Mouse (Mus musculus) myocyte (in vitro differentiated cells): ENCODE results near the gene Kdr. TPM values are rescaled to one million over a fixed set of nuclear protein-coding genes. Genes with fewer than 3 reads are reported as not detected.

ENCODE experiments used
- H3K27me3 ChIP-seq: one replicate; pipeline ENCODE4 v1.6.1; 2011; ENCODE audit not compliant: control insufficient read depth, insufficient read depth, insufficient read length
- H3K36me3 ChIP-seq: one replicate; pipeline ENCODE4 v1.6.1; 2011; ENCODE audit not compliant: control insufficient read depth, insufficient read depth
- H3K4me2 ChIP-seq: one replicate; pipeline ENCODE4 v1.6.1; 2011; ENCODE audit warnings: low read depth, control low read depth
- H3K4me3 ChIP-seq: one replicate; pipeline ENCODE4 v1.5.1; 2011; ENCODE audit warnings: mild to moderate bottlenecking, control low read depth, moderate library complexity
- H3K79me2 ChIP-seq: one replicate; pipeline ENCODE4 v1.6.1; 2011; ENCODE audit not compliant: control insufficient read depth, insufficient read depth
- H3ac ChIP-seq: one replicate; pipeline ENCODE4 v1.6.1; 2011; ENCODE audit not compliant: control insufficient read depth, insufficient read length
- CEBPB ChIP-seq: IDR thresholded peaks from 2 replicates; pipeline ENCODE4 v1.6.1; 2011; ENCODE audit warnings: mild to moderate bottlenecking, moderate library complexity; ENCODE audit not compliant: poor library complexity, insufficient read depth, severe bottlenecking
- E2F4 ChIP-seq: IDR thresholded peaks from one replicate; pipeline ENCODE4 v1.6.1; 2011; ENCODE audit warnings: mild to moderate bottlenecking, control low read depth, moderate library complexity; ENCODE audit not compliant: insufficient read depth
- MAX ChIP-seq: IDR thresholded peaks from one replicate; pipeline ENCODE4 v1.6.1; 2011; ENCODE audit warnings: low read depth, mild to moderate bottlenecking, control low read depth
- MYOD1 ChIP-seq, 3 experiments: IDR thresholded peaks; one replicate each; pipeline ENCODE4 v1.6.1; 2011; ENCODE audit warnings: control low read depth in 2 of 3, low read depth in 2 of 3, mild to moderate bottlenecking in 2 of 3, moderate library complexity in 1 of 3; ENCODE audit not compliant: insufficient read length in 2 of 3, control insufficient read depth in 1 of 3
- MYOG ChIP-seq, 3 experiments: IDR thresholded peaks; one replicate each; pipeline ENCODE4 v1.6.1; 2011; ENCODE audit warnings: control low read depth in 2 of 3, low read depth in 2 of 3, mild to moderate bottlenecking in 2 of 3; ENCODE audit not compliant: insufficient read length in 2 of 3, control insufficient read depth in 1 of 3, insufficient read depth in 1 of 3
- POLR2A ChIP-seq: IDR thresholded peaks from one replicate; pipeline ENCODE4 v1.6.1; 2011; ENCODE audit warnings: low read depth, mild to moderate bottlenecking, control low read depth, moderate library complexity; ENCODE audit not compliant: insufficient read length
- POLR2AphosphoS2 ChIP-seq: IDR thresholded peaks from one replicate; pipeline ENCODE4 v1.6.1; 2011; ENCODE audit warnings: low read depth, control low read depth; ENCODE audit not compliant: insufficient read length
- REST ChIP-seq: IDR thresholded peaks from one replicate; pipeline ENCODE4 v1.6.1; 2011; ENCODE audit warnings: mild to moderate bottlenecking, control low read depth, moderate library complexity; ENCODE audit not compliant: insufficient read depth, insufficient read length
- SRF ChIP-seq: IDR thresholded peaks from one replicate; pipeline ENCODE4 v1.6.1; 2011; ENCODE audit warnings: low read depth; ENCODE audit not compliant: control insufficient read depth, insufficient read length
- TCF12 ChIP-seq: IDR thresholded peaks from one replicate; pipeline ENCODE4 v1.6.1; 2011; ENCODE audit warnings: mild to moderate bottlenecking, control low read depth; ENCODE audit not compliant: poor library complexity, insufficient read depth, severe bottlenecking
- TCF3 ChIP-seq: IDR thresholded peaks from one replicate; pipeline ENCODE4 v1.6.1; 2011; ENCODE audit warnings: low read depth, control low read depth; ENCODE audit not compliant: insufficient read length
- USF1 ChIP-seq: IDR thresholded peaks from one replicate; pipeline ENCODE4 v1.6.1; 2011; ENCODE audit warnings: low read depth, mild to moderate bottlenecking, control low read depth, moderate library complexity
- polyA plus RNA-seq: library from polyadenylated mRNA; unstranded; fragments of >200 nt; fragmentation: generic; extraction: Trizol; gene quantifications from one replicate; pipeline ENCODE4 v1.2.1, GENCODE M21; 2012; ENCODE audit warnings: missing spikeins

The Kdr gene
- polyA plus RNA-seq, 1 experiment = not detected

DNA sequence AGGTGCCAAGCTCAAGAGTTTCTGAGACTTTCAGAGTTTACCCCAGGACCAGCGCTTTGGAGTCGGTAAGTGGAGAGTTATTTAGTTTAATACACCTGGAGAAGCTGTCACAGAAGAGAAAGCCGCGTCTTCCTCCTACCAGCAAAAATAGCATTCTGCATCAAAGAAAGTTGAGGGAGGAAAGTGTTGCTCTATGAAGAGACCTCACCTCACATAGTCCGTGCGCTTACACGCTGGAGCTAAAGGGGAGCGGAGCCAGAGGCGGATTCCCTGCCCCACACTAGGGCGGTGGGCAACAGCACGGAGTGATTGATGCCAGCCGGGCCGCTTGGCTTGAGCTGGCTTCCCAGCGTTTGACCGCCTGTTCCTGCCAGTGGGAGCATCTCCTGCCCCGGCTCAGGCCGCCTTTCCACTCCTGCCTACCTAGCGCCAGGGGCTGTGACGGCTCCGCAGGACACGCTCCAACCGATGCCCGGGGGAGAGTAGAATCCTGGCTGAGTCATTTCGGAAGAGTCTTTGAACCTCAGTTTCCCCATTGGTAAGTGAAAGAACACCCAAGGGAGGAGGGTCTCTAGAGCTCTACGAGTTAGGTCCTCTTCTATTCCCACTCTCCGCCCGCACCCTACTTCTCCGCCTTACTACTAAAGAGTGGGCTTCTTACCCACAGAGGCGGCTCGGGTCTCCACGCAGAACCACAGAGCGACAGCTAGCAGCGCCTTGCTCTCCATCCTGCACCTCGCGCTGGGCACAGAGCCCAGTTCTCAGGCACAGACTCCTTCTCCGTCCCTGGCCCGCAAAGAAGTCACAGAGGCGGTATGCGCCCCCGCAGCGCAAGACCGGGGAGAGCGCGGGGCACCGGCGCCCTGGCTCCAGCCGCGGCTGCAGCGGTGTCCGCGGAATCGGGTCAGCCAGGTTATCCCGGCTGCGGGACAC is 551 bp downstream of the Kdr start:
- H3K4me3 ChIP-seq = no peak overlapping the region
- H3K27me3 ChIP-seq = peaks cover 34% of the 10 kb centered on the region
- no peaks in the 10 kb centered on the region for H3K36me3 ChIP-seq
- no peak overlapping the region for H3K4me2 ChIP-seq
- no peaks in the 10 kb centered on the region for H3K79me2 ChIP-seq
- H3ac ChIP-seq = no peak overlapping the region
- TF ChIP-seq TCF12 (no peak), CEBPB (no peak), SRF (no peak)

DNA sequence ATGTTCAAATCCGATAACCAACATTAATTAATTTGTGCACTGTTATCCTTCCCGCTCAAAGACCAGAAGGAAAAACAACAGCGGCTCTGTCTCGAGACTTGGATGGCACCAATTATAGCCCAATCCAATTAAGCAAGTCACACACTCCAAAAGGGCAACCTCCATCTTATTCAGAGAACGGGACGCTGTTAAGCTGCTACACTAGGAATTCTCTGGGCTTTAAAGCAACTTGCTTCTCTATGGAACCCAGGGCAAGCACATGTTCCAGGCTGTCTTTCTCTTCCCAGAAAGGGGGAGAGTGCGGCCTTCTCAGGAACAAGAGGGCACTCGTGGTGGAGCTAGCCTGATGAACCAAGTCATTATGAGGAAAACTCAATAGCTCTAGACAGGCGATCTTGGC is 1.6 kb downstream of the Kdr start:
- no peak overlapping the region for H3ac ChIP-seq
- H3K36me3 ChIP-seq = no peaks in the 10 kb centered on the region
- H3K4me3 ChIP-seq = no peak overlapping the region
- no peak overlapping the region for H3K4me2 ChIP-seq
- H3K27me3 ChIP-seq = peaks cover 34% of the 10 kb centered on the region
- H3K79me2 ChIP-seq = no peaks in the 10 kb centered on the region
- TF ChIP-seq TCF12 (no peak), TCF3 (no peak)

DNA sequence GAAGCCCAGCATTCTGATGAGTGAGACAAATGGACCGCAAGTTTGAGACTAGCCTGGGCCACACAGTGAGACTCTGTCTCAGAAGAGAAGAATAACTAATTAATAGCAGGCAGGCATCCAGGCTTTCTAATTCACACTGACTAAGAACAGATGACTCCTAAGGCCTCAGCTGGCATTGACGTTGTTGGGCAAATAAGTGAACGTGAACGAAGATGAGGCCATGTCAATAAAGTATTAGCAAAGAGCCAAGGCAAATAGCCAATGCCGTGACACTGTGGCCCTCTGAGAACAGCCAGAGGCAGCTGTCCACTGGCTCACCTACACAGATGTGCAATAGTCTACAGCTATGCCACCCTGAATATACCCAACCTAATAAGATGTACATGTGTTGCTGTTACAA is 2.9 kb downstream of the Kdr start:
- Histone ChIP-seq H3K27me3 (peaks cover 40% of the 10 kb centered on the region), H3ac (no peak overlapping the region), H3K4me2 (no peak overlapping the region), H3K36me3 (no peaks in the 10 kb centered on the region), H3K4me3 (no peak overlapping the region), H3K79me2 (no peaks in the 10 kb centered on the region)
- TF ChIP-seq MYOG (IDR thresholded peaks at IDR 0.05; ENCODE audit: control insufficient read depth in 1 of 3, insufficient read depth in 1 of 3, insufficient read length in 2 of 3, low read depth in 2 of 3) = no peak
- TF ChIP-seq CEBPB = no peak
- no peak for TF ChIP-seq TCF3

DNA sequence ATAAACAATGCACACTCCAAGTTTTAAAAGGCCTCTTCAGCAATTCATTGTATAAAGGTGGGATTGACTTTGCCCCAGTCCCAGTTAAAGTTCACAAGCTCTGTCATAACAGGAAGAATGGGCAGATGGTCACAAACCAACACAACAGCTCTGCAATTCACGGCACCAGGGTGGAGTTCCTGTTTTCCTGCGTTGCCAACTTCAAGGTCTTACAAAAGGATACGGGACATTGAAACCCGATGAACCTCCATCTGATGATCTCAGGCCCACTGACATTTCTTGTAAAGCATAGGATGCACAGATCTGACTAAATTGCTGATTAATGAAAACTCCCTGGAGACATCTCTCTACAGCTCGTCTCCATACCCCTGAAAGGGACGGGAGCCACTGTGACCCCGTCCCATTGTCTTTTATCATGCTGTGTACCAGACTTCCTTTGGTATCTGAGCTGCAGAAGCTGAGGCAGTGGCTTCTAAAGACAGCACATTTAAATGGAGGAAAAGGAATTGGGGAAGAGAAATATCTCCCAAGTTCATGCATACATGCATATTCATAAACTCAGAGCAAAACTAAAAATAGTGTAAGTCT is 3.6 kb downstream of the Kdr start:
- Histone ChIP-seq H3K36me3 (no peaks in the 10 kb centered on the region), H3K4me3 (no peak overlapping the region), H3K4me2 (no peak overlapping the region), H3K79me2 (no peaks in the 10 kb centered on the region), H3K27me3 (peaks cover 48% of the 10 kb centered on the region), H3ac (no peak overlapping the region)
- TF ChIP-seq REST (no peak), MYOG (IDR thresholded peaks at IDR 0.05; ENCODE audit: control insufficient read depth in 1 of 3, insufficient read depth in 1 of 3, insufficient read length in 2 of 3, low read depth in 2 of 3) (no peak), MYOD1 (IDR thresholded peaks at IDR 0.05; ENCODE audit: control insufficient read depth in 1 of 3, insufficient read length in 2 of 3, low read depth in 2 of 3) (no peak), TCF3 (no peak), USF1 (no peak), MAX (no peak)

DNA sequence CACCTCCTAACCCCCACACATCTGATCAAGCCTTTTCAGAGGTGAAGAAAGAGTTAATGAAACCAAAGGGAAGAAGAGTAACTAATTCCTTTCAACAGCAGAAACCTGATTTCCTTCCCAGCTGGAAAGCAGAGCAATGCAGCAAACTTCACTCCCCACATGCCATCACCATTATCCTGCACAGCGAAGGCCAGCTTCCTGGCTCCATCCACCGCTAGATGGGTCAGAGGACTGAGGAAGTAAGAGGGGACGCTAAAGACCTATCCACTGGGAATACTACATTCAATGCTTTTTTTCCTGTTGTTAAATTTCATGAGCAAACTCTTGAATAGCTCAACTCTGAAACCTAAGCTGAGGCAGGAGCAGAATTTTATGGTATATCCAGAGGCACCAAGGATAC is 8.4 kb downstream of the Kdr start:
- Histone ChIP-seq H3ac (no peak overlapping the region), H3K79me2 (no peaks in the 10 kb centered on the region), H3K4me2 (no peak overlapping the region), H3K27me3 (peaks cover 28% of the 10 kb centered on the region), H3K4me3 (no peak overlapping the region), H3K36me3 (no peaks in the 10 kb centered on the region)
- TF ChIP-seq POLR2AphosphoS2 (no peak), E2F4 (no peak), MYOG (IDR thresholded peaks at IDR 0.05; ENCODE audit: control insufficient read depth in 1 of 3, insufficient read depth in 1 of 3, insufficient read length in 2 of 3, low read depth in 2 of 3) (no peak), POLR2A (no peak), SRF (no peak), USF1 (no peak), REST (no peak), TCF3 (no peak), MYOD1 (IDR thresholded peaks at IDR 0.05; ENCODE audit: control insufficient read depth in 1 of 3, insufficient read length in 2 of 3, low read depth in 2 of 3) (no peak), MAX (no peak), TCF12 (no peak), CEBPB (no peak)
